Mouse (Mus musculus): ENCODE measurements around the gene Cnnm4. TPM values are rescaled to one million over a fixed set of nuclear protein-coding genes. Genes with fewer than 3 reads are reported as not detected.

Cnnm4 gene
- polyA plus RNA-seq, 1 experiment = 5.6 TPM

- H3K27ac ChIP-seq (ENCODE audit: insufficient read depth, low read length) = no peak overlapping the region
- H3K36me3 ChIP-seq (ENCODE audit: control insufficient read depth, insufficient read depth, low read length) = no peaks in the 10 kb centered on the region
- TF ChIP-seq CTCF (IDR thresholded peaks at IDR 0.05; ENCODE audit: extremely low read depth, insufficient read depth, insufficient read length, insufficient replicate concordance) (no peak), POLR2A (IDR thresholded peaks at IDR 0.05; ENCODE audit: low read depth, low read length) (no peak)
- no peak for DNase-seq (ENCODE audit: low read depth in 1 of 2, low spot score in 2 of 2)
- 0 out of 2 replicates have a peak overlapping the region, but pooled peaks have one; percentile 89 for H3K4me3 ChIP-seq (ENCODE audit: extremely low read depth, insufficient read depth, insufficient read length)
- peaks cover 6% of the 10 kb centered on the region for H3K4me1 ChIP-seq (ENCODE audit: control insufficient read depth, insufficient read depth, insufficient read length)
- 45% methylated on average over 1 of the region's 1 CpGs for WGBS
- H3K27me3 ChIP-seq (ENCODE audit: control insufficient read depth, insufficient read depth, low read length) = no peaks in the 10 kb centered on the region
Measured at GRCm38 (mm10) chr1:36513310-36513709, 41.9 kb downstream of the Cnnm4 start.

- Histone ChIP-seq H3K36me3 (ENCODE audit: control insufficient read depth, insufficient read depth, low read length) (peaks cover 1% of the 10 kb centered on the region; the same call in 1 of the 2 replicates), H3K27ac (ENCODE audit: insufficient read depth, low read length) (no peak overlapping the region), H3K4me3 (ENCODE audit: extremely low read depth, insufficient read depth, insufficient read length) (no peak overlapping the region), H3K4me1 (ENCODE audit: control insufficient read depth, insufficient read depth, insufficient read length) (peaks cover 6% of the 10 kb centered on the region), H3K27me3 (ENCODE audit: control insufficient read depth, insufficient read depth, low read length) (no peaks in the 10 kb centered on the region)
- WGBS = 91% methylated on average over 2 of the region's 2 CpGs
- no peak for DNase-seq (ENCODE audit: low read depth in 1 of 2, low spot score in 2 of 2)
- no peak for TF ChIP-seq POLR2A (IDR thresholded peaks at IDR 0.05; ENCODE audit: low read depth, low read length)
- TF ChIP-seq CTCF (IDR thresholded peaks at IDR 0.05; ENCODE audit: extremely low read depth, insufficient read depth, insufficient read length, insufficient replicate concordance) = no peak
Measured at GRCm38 (mm10) chr1:36513718-36514117, 42.3 kb downstream of the Cnnm4 start.

DNA sequence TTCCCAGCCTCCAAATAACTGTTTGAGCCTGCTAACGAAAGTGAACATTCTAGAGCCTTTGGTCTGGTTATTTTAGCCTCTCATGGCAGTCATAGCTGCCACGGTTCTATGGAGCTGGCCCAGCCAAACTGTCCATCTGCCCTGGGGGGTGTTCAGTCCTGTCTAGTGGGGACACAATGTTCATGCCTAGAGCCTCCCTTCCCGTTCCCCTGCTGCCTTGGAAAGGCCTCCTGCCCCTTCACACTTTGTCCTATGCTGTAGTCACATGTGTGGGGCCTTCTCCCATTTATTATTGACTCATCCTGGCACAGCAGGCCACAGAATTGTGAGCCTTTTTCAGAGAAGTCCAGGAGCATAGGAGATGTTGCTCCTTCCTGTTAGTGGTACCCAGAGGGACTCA is 46.8 kb downstream of the Cnnm4 start:
- no peak overlapping the region for H3K4me3 ChIP-seq (ENCODE audit: extremely low read depth, insufficient read depth, insufficient read length)
- H3K27me3 ChIP-seq (ENCODE audit: control insufficient read depth, insufficient read depth, low read length) = no peaks in the 10 kb centered on the region
- TF ChIP-seq CTCF (IDR thresholded peaks at IDR 0.05; ENCODE audit: extremely low read depth, insufficient read depth, insufficient read length, insufficient replicate concordance) = no peak
- no peak overlapping the region for H3K27ac ChIP-seq (ENCODE audit: insufficient read depth, low read length)
- no peaks in the 10 kb centered on the region for H3K4me1 ChIP-seq (ENCODE audit: control insufficient read depth, insufficient read depth, insufficient read length)
- WGBS = 93% methylated on average over 3 of the region's 3 CpGs
- no peak for DNase-seq (ENCODE audit: low read depth in 1 of 2, low spot score in 2 of 2)
- peaks cover 30% of the 10 kb centered on the region for H3K36me3 ChIP-seq (ENCODE audit: control insufficient read depth, insufficient read depth, low read length)

DNA sequence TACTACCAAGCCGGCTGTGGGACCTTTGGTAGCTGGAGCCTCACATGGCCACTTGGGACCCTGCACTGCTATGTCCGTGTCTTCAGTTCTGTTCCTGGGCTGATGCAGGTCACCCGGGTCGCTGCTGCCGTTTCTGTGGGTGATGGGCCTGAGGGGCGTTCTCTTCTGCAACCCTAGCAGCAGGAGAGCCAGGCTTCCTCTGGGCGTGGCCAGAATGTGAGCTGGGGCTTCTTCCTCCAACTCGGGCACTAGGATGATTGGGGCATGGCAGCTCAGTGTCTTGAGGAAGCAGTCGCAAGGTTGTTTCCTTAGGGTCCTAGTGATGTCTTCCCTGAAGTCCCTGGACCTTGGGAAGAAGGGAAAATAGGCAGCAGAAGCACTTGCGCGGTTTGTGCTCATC is 48.2 kb downstream of the Cnnm4 start:
- Histone ChIP-seq H3K4me3 (ENCODE audit: extremely low read depth, insufficient read depth, insufficient read length) (no peak overlapping the region), H3K27me3 (ENCODE audit: control insufficient read depth, insufficient read depth, low read length) (no peaks in the 10 kb centered on the region), H3K36me3 (ENCODE audit: control insufficient read depth, insufficient read depth, low read length) (peaks cover 35% of the 10 kb centered on the region), H3K27ac (ENCODE audit: insufficient read depth, low read length) (no peak overlapping the region), H3K4me1 (ENCODE audit: control insufficient read depth, insufficient read depth, insufficient read length) (no peaks in the 10 kb centered on the region)
- 83% methylated on average over 11 of the region's 11 CpGs for WGBS
- TF ChIP-seq POLR2A (IDR thresholded peaks at IDR 0.05; ENCODE audit: low read depth, low read length) = no peak
- TF ChIP-seq CTCF (IDR thresholded peaks at IDR 0.05; ENCODE audit: extremely low read depth, insufficient read depth, insufficient read length, insufficient replicate concordance) = no peak
- no peak for DNase-seq (ENCODE audit: low read depth in 1 of 2, low spot score in 2 of 2)

DNA sequence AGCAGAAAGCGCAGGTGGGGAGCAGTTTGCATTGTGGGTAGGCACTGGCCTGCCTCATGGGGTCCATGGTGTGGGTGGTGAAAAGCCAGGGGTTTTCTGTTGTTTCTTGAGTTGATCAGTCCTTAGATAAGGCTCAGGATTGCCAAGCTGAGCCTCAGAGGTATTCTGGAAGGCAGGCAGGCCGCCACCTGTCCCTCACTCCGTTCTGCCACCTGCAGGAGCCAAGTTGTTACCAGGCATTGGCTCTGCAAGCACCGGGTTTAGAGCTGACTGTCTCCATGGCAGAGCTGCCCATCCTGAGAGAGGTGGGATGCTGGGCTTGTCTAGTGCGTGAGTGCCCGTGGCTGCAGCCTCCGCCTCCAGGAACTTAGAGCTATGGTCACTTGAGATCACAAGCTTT is 50.8 kb downstream of the Cnnm4 start:
- 96% methylated on average over 7 of the region's 7 CpGs for WGBS
- Histone ChIP-seq H3K4me3 (ENCODE audit: extremely low read depth, insufficient read depth, insufficient read length) (no peak overlapping the region), H3K27me3 (ENCODE audit: control insufficient read depth, insufficient read depth, low read length) (no peaks in the 10 kb centered on the region), H3K27ac (ENCODE audit: insufficient read depth, low read length) (no peak overlapping the region), H3K4me1 (ENCODE audit: control insufficient read depth, insufficient read depth, insufficient read length) (no peaks in the 10 kb centered on the region), H3K36me3 (ENCODE audit: control insufficient read depth, insufficient read depth, low read length) (peaks cover 45% of the 10 kb centered on the region)
- TF ChIP-seq POLR2A (IDR thresholded peaks at IDR 0.05; ENCODE audit: low read depth, low read length) = no peak
- no peak for TF ChIP-seq CTCF (IDR thresholded peaks at IDR 0.05; ENCODE audit: extremely low read depth, insufficient read depth, insufficient read length, insufficient replicate concordance)
- DNase-seq (ENCODE audit: low read depth in 1 of 2, low spot score in 2 of 2) = no peak

GRCm38 (mm10) chr1:36523332-36524013 is 52.1 kb downstream of the Cnnm4 start:
- no peak overlapping the region for H3K4me3 ChIP-seq (ENCODE audit: extremely low read depth, insufficient read depth, insufficient read length)
- DNase-seq (ENCODE audit: low read depth in 1 of 2, low spot score in 2 of 2) = no peak
- H3K27ac ChIP-seq (ENCODE audit: insufficient read depth, low read length) = no peak overlapping the region
- H3K4me1 ChIP-seq (ENCODE audit: control insufficient read depth, insufficient read depth, insufficient read length) = no peaks in the 10 kb centered on the region
- WGBS = 90% methylated on average over 9 of the region's 9 CpGs
- no peaks in the 10 kb centered on the region for H3K27me3 ChIP-seq (ENCODE audit: control insufficient read depth, insufficient read depth, low read length)
- H3K36me3 ChIP-seq (ENCODE audit: control insufficient read depth, insufficient read depth, low read length) = peaks cover 45% of the 10 kb centered on the region
- TF ChIP-seq POLR2A (IDR thresholded peaks at IDR 0.05; ENCODE audit: low read depth, low read length) (no peak), CTCF (IDR thresholded peaks at IDR 0.05; ENCODE audit: extremely low read depth, insufficient read depth, insufficient read length, insufficient replicate concordance) (no peak)

DNA sequence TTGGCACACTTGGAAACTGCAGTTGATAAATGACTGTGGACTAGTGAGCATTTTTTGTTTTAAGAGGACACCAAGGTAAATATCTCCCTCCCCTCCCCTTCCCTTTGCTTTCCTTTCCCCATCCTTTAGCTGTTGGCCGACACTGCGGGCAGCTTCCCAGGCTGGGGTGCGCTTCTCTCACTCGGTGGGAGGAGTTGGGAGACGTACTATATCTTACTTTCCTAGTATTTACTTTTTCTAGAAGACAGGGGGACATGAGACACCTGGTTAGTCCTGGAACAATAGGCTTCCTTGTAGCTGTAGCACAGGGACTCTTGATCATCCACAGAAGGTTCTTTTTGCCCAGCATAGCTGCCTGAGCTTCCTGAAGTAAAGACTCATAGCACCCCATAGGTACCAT is 52.6 kb downstream of the Cnnm4 start:
- Histone ChIP-seq H3K4me3 (ENCODE audit: extremely low read depth, insufficient read depth, insufficient read length) (no peak overlapping the region), H3K4me1 (ENCODE audit: control insufficient read depth, insufficient read depth, insufficient read length) (no peaks in the 10 kb centered on the region), H3K27me3 (ENCODE audit: control insufficient read depth, insufficient read depth, low read length) (no peaks in the 10 kb centered on the region), H3K36me3 (ENCODE audit: control insufficient read depth, insufficient read depth, low read length) (peaks cover 42% of the 10 kb centered on the region), H3K27ac (ENCODE audit: insufficient read depth, low read length) (no peak overlapping the region)
- no peak for TF ChIP-seq CTCF (IDR thresholded peaks at IDR 0.05; ENCODE audit: extremely low read depth, insufficient read depth, insufficient read length, insufficient replicate concordance)
- TF ChIP-seq POLR2A (IDR thresholded peaks at IDR 0.05; ENCODE audit: low read depth, low read length) = no peak
- no peak for DNase-seq (ENCODE audit: low read depth in 1 of 2, low spot score in 2 of 2)
- 96% methylated on average over 5 of the region's 5 CpGs for WGBS
